Mouse (Mus musculus) forebrain, embryonic 13.5 days (tissue): ENCODE results near the gene Tgfbi. TPM values are rescaled to one million over a fixed set of nuclear protein-coding genes. Genes with fewer than 3 reads are reported as not detected.
A peak's percentile ranks its signal among the peaks of the same experiment; 100 is the strongest.

Source experiments
- ATAC-seq: fragments of 200-750 bp; cut with Nextera tagmentation; 2 replicates; pipeline ENCODE4 v1.8.0; 2017
- H3K27ac ChIP-seq: fragments of 300-500 bp; sonication (generic); 2 replicates; pipeline ENCODE4 v1.5.1; 2015; ENCODE audit warnings: inconsistent platforms, mild to moderate bottlenecking, moderate library complexity
- H3K27me3 ChIP-seq: fragments of 300-500 bp; sonication (generic); 2 replicates; pipeline ENCODE4 v1.6.1; 2015; ENCODE audit warnings: mild to moderate bottlenecking, inconsistent platforms
- H3K36me3 ChIP-seq: fragments of 300-500 bp; sonication (generic); 2 replicates; pipeline ENCODE4 v1.6.1; 2015; ENCODE audit warnings: mild to moderate bottlenecking, inconsistent platforms; ENCODE audit not compliant: poor library complexity, severe bottlenecking
- H3K4me1 ChIP-seq: fragments of 300-500 bp; sonication (generic); 2 replicates; pipeline ENCODE4 v1.6.1; 2015; ENCODE audit warnings: inconsistent platforms
- H3K4me2 ChIP-seq: fragments of 300-500 bp; sonication (generic); 2 replicates; pipeline ENCODE4 v1.6.1; 2015; ENCODE audit warnings: inconsistent platforms, mild to moderate bottlenecking, moderate library complexity
- H3K4me3 ChIP-seq: fragments of 300-500 bp; sonication (generic); 2 replicates; pipeline ENCODE4 v1.5.1; 2015; ENCODE audit warnings: mild to moderate bottlenecking, inconsistent platforms
- H3K9ac ChIP-seq: fragments of 300-500 bp; sonication (generic); 2 replicates; pipeline ENCODE4 v1.6.1; 2015; ENCODE audit warnings: mild to moderate bottlenecking, inconsistent platforms
- H3K9me3 ChIP-seq: fragments of 300-500 bp; sonication (generic); replicated peaks from 2 replicates; pipeline ENCODE4 v1.6.1; 2016; ENCODE audit warnings: inconsistent platforms
- WGBS: fragments of 180-500 bp; shearing (Covaris S2); methylation state at CpG from one replicate; pipeline ENCODE4 v1.1.7; 2015; 5-methylcytosine and 5-hydroxymethylcytosine counted together
- polyA plus RNA-seq: library from polyadenylated mRNA; unstranded; fragments of >200 nt; fragmentation: Nextera tagmentation; extraction: Ambion mirVana; gene quantifications from 2 replicates; pipeline ENCODE4 v1.2.1, GENCODE M21; 2015

The Tgfbi gene
- polyA plus RNA-seq, 1 experiment from 2014 or later = 4.8 TPM

DNA sequence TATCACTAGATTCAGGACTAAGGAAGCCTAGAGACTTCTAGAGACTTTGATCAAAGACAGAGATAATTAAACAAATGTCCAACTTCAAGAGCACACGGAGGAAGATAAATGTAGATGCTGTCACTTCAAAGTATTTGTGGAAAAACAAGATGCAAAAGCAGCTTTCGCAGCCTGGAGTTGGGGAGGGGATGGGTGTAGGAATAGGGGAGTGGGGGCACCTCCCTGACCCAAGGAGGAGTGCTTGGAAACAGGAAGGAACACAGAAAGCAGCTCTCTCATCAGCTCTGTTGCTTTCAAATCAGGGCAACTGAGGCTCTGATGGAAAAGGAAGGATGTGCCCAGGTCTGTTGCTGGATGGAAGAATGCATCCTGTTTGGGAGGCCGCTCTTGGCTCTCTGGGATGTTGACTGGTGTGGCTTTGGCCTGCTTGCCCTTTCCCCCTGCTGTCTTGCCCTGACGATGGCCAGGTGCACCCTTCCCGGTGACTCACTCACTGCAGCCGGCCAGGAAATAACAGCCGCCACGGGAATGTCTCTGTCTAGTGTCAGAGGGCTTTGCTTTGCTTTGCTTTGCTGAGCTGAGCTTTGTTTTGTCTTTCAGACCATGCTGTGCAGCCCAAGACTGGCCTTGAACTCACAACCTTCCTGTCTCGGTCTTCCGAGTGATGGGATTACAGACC lies 69.6 kb downstream of the Tgfbi start:
- H3K27ac ChIP-seq = no peak overlapping the region
- H3K4me3 ChIP-seq = no peak overlapping the region
- no peaks in the 10 kb centered on the region for H3K36me3 ChIP-seq
- no peak overlapping the region for H3K4me2 ChIP-seq
- 81% methylated on average over 10 of the region's 10 CpGs for WGBS
- peaks cover 23% of the 10 kb centered on the region; the same call in 1 of the 2 replicates for H3K4me1 ChIP-seq
- no peak for ATAC-seq
- no peaks in the 10 kb centered on the region for H3K9me3 ChIP-seq
- no peaks in the 10 kb centered on the region for H3K27me3 ChIP-seq
- H3K9ac ChIP-seq = no peak overlapping the region

DNA sequence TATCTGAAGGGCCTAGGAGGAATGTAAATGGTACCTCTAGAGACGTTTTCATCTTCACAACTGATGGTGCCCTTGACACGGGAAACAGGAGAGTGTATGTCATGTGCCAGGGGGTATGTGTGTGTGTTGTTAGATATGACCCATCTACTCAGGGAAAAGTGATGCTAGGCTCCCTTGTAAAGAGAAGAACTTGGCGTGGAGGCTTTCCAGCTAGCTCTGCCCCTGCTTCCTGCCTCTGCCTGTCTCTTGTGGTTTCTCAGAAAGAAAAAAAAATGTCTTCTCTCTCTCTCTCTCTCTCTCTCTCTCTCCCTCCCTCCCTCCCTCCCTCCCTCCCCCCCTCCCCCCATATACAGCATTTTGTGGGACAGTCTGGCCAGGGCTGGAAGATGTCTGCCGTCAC lies 72.6 kb downstream of the Tgfbi start:
- Histone ChIP-seq H3K9me3 (no peaks in the 10 kb centered on the region), H3K27me3 (no peaks in the 10 kb centered on the region), H3K4me1 (peaks cover 23% of the 10 kb centered on the region; the same call in 1 of the 2 replicates), H3K27ac (no peak overlapping the region), H3K36me3 (no peaks in the 10 kb centered on the region), H3K9ac (no peak overlapping the region), H3K4me3 (no peak overlapping the region), H3K4me2 (no peak overlapping the region)
- WGBS = 77% methylated on average over 4 of the region's 4 CpGs
- ATAC-seq = no peak

DNA sequence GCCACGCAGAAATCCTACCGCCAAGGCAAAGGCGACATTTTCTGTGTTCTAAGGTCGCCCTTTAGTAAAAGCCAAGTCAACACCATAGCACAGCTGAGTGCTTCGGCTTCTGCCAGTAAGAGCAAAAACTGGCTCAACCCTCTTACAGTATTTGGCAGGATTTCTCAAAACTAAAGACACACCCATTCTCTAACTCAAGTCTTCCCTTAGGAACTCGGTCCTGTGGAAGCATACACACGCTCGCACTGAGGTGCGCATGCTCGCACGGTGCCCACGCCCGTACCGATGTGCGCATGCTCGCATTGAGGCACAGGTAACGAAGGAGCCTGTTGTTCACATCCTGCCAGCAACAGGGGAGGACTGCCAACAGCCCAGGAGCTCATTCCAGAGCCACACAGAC lies 73.0 kb downstream of the Tgfbi start:
- no peak for ATAC-seq
- Histone ChIP-seq H3K4me3 (no peak overlapping the region), H3K9ac (0 out of 2 replicates have a peak overlapping the region, but pooled peaks have one; percentile 12), H3K27me3 (no peaks in the 10 kb centered on the region), H3K9me3 (no peaks in the 10 kb centered on the region), H3K36me3 (no peaks in the 10 kb centered on the region), H3K4me1 (peaks cover 23% of the 10 kb centered on the region; the same call in 1 of the 2 replicates), H3K27ac (no peak overlapping the region; the same call in 1 of the 2 replicates), H3K4me2 (no peak overlapping the region)
- WGBS = 88% methylated on average over 17 of the region's 17 CpGs

- no peaks in the 10 kb centered on the region for H3K9me3 ChIP-seq
- H3K4me3 ChIP-seq = no peak overlapping the region
- H3K9ac ChIP-seq = no peak overlapping the region
- no peaks in the 10 kb centered on the region for H3K27me3 ChIP-seq
- 83% methylated on average over 7 of the region's 7 CpGs for WGBS
- peaks cover 20% of the 10 kb centered on the region; the same call in 1 of the 2 replicates for H3K4me1 ChIP-seq
- no peak overlapping the region for H3K27ac ChIP-seq
- H3K4me2 ChIP-seq = no peak overlapping the region
- no peaks in the 10 kb centered on the region for H3K36me3 ChIP-seq
- ATAC-seq = no peak
Measured at GRCm38 (mm10) chr13:56683306-56683705, 74.0 kb downstream of the Tgfbi start.

Other genes with a start within 250 kb of the Tgfbi start
- not detected in 2 replicates for gene Gm3045, start 182.9 kb upstream of the Tgfbi start, polyA plus RNA-seq
- gene Slc25a48, start 171.2 kb upstream of the Tgfbi start, polyA plus RNA-seq = not detected in 2 replicates
- gene Il9, start 127.3 kb upstream of the Tgfbi start, polyA plus RNA-seq = not detected in 2 replicates
- 1.8 and 1.9 TPM in 2 replicates for gene Fbxl21, start 87.1 kb upstream of the Tgfbi start, polyA plus RNA-seq
- not detected in 2 replicates for gene Lect2, start 61.0 kb upstream of the Tgfbi start, polyA plus RNA-seq
- gene Smad5, start 93.5 kb downstream of the Tgfbi start, polyA plus RNA-seq = 32.0 and 36.8 TPM in 2 replicates
- 0.37 and 0.55 TPM in 2 replicates for gene Gm45623, start 144.3 kb downstream of the Tgfbi start, polyA plus RNA-seq